ENCODE assay signal across 8 mouse cellular contexts in genomic region chr13:34963511-34964397, GRCm38 (mm10). TPM values are rescaled to one million over a fixed set of nuclear protein-coding genes. Genes with fewer than 3 reads are reported as not detected.
DNase-seq lines count a peak whose midpoint lies in the region; ATAC-seq and TF ChIP-seq lines count a peak whose summit lies in the region.

Eci3 (minus strand) TSS chr13:34963810.

- H3K36me3 ChIP-seq in hindbrain, embryonic 15.5 days = no peaks in the 10 kb centered on the region
- H3K36me3 ChIP-seq in liver, embryonic 11.5 days (ENCODE audit: control insufficient read depth, insufficient read depth, low read length) = no peaks in the 10 kb centered on the region
- H3K36me3 ChIP-seq in midbrain, embryonic 15.5 days (replicated peaks) = no peaks in the 10 kb centered on the region

- H3K4me1 ChIP-seq in bone marrow macrophage, adult 2 months (ENCODE audit: control insufficient read depth, insufficient read depth, low read length) = no peaks in the 10 kb centered on the region
- peaks cover 18% of the 10 kb centered on the region for H3K4me1 ChIP-seq in hindbrain, embryonic 15.5 days (replicated peaks)
- H3K4me1 ChIP-seq in liver, embryonic 11.5 days (replicated peaks; ENCODE audit: control insufficient read depth, insufficient read depth, low read length) = peaks cover 3% of the 10 kb centered on the region
- peaks cover 15% of the 10 kb centered on the region for H3K4me1 ChIP-seq in midbrain, embryonic 15.5 days

- DNase-seq in cerebellum, adult 11 months = no peak
- peak; percentile 13 for DNase-seq in gastrocnemius, postnatal 10 days
- peak; percentile 53 for DNase-seq in liver, embryonic 11.5 days (ENCODE audit: low spot score)
- peak; percentile 57 to 61 for DNase-seq in urinary bladder, postnatal 4 days (ENCODE audit: low spot score in 2 of 2)

- 0 out of 2 replicates have a peak, but pooled peaks cover 5% of the 10 kb centered on the region for H3K27me3 ChIP-seq in hindbrain, embryonic 15.5 days
- H3K27me3 ChIP-seq in liver, embryonic 11.5 days (replicated peaks; ENCODE audit: control insufficient read depth, insufficient read depth, low read length) = peaks cover 22% of the 10 kb centered on the region
- peaks cover 13% of the 10 kb centered on the region for H3K27me3 ChIP-seq in midbrain, embryonic 15.5 days (replicated peaks)

- WGBS in hindbrain, embryonic 15.5 days = 3% methylated on average over 32 of the region's 32 CpGs
- WGBS in liver, embryonic 11.5 days = 3% methylated on average over 32 of the region's 32 CpGs
- WGBS in midbrain, embryonic 15.5 days = 3% methylated on average over 32 of the region's 32 CpGs

- no peak for TF ChIP-seq CTCF in bone marrow macrophage, adult 2 months (IDR thresholded peaks at IDR 0.05; ENCODE audit: low read depth, low read length)

- ATAC-seq in cerebellum, adult (ENCODE audit: insufficient number of reproducible peaks, low FRiP score, low TSS enrichment) = peak; percentile 31; the same call in 1 of the 2 replicates
- peak; percentile 75 for ATAC-seq in hindbrain, embryonic 15.5 days (ENCODE audit: low FRiP score, low read depth)
- ATAC-seq in liver, embryonic 11.5 days (replicated peaks; ENCODE audit: low FRiP score) = peak; percentile 41
- peak; percentile 73 for ATAC-seq in midbrain, embryonic 15.5 days (replicated peaks)

- peak within 1 kb of the TSS; percentile 43 for H3K4me3 ChIP-seq in bone marrow macrophage, adult 2 months (ENCODE audit: insufficient read depth, low read length)
- peak within 1 kb of the TSS; percentile 41 for H3K4me3 ChIP-seq in hindbrain, embryonic 15.5 days
- H3K4me3 ChIP-seq in liver, embryonic 11.5 days (ENCODE audit: low read depth, low read length) = peak within 1 kb of the TSS; percentile 47
- H3K4me3 ChIP-seq in midbrain, embryonic 15.5 days = peak within 1 kb of the TSS; percentile 41

- no peaks in the 10 kb centered on the region for H3K9me3 ChIP-seq in hindbrain, embryonic 15.5 days
- H3K9me3 ChIP-seq in liver, embryonic 11.5 days (ENCODE audit: control insufficient read depth, low read length) = no peaks in the 10 kb centered on the region
- H3K9me3 ChIP-seq in midbrain, embryonic 15.5 days = no peaks in the 10 kb centered on the region

- no peak for TF ChIP-seq POLR2A in bone marrow macrophage, adult 2 months (IDR thresholded peaks at IDR 0.05; ENCODE audit: borderline replicate concordance, low read depth, low read length)

- H3K27ac ChIP-seq in bone marrow macrophage, adult 2 months (ENCODE audit: insufficient read depth, low read depth, low read length) = no peak within 1 kb of the TSS
- no peak within 1 kb of the TSS for H3K27ac ChIP-seq in hindbrain, embryonic 15.5 days (replicated peaks)
- H3K27ac ChIP-seq in liver, embryonic 11.5 days (ENCODE audit: low read depth, low read length) = no peak within 1 kb of the TSS
- H3K27ac ChIP-seq in midbrain, embryonic 15.5 days = no peak within 1 kb of the TSS

- H3K9ac ChIP-seq in hindbrain, embryonic 15.5 days = peak within 1 kb of the TSS; percentile 30
- H3K9ac ChIP-seq in liver, embryonic 11.5 days (ENCODE audit: low read depth, low read length) = peak within 1 kb of the TSS; percentile 34; the same call in 1 of the 2 replicates
- H3K9ac ChIP-seq in midbrain, embryonic 15.5 days = peak within 1 kb of the TSS; percentile 42

- H3K4me2 ChIP-seq in hindbrain, embryonic 15.5 days = peak within 1 kb of the TSS; percentile 79
- H3K4me2 ChIP-seq in liver, embryonic 11.5 days = peak within 1 kb of the TSS; percentile 76
- H3K4me2 ChIP-seq in midbrain, embryonic 15.5 days = peak within 1 kb of the TSS; percentile 67

RNA-seq across cellular contexts. Expression of gene Eci3, which starts in this region (rescaled TPM):
- polyA plus RNA-seq in bone marrow macrophage, adult 2 months (2012; ENCODE audit: insufficient read depth, insufficient read length, missing spikeins) = not detected in 2 replicates
- 1 to 10 TPM in 1 of 2 experiments, under 1 TPM in 1; 0.89 to 1.4 TPM for total RNA-seq in gastrocnemius, postnatal 10 days (2021)
- 0.78 and 0.90 TPM in 2 replicates for polyA plus RNA-seq in hindbrain, embryonic 15.5 days (2015; fragmentation: Nextera tagmentation; extraction: Ambion mirVana)
- polyA plus RNA-seq in liver, embryonic 11.5 days (2014; fragmentation: Nextera tagmentation; extraction: Ambion mirVana) = 0.32 and 0.37 TPM in 2 replicates
- polyA plus RNA-seq in midbrain, embryonic 15.5 days (2015; fragmentation: Nextera tagmentation; extraction: Ambion mirVana) = 0.25 and 0.34 TPM in 2 replicates

Comparison
In these comparisons a context has a peak if more than half of its experiments do, and no peak if none do; other contexts are left out.
1. Peak in ATAC-seq, H3K4me3 ChIP-seq, H3K9ac ChIP-seq and H3K4me2 ChIP-seq in hindbrain, embryonic 15.5 days; RNA of the gene not detected or under 1 TPM.
2. Peak in DNase-seq, ATAC-seq, H3K4me3 ChIP-seq, H3K9ac ChIP-seq and H3K4me2 ChIP-seq in liver, embryonic 11.5 days; RNA of the gene not detected or under 1 TPM.
3. Peak in ATAC-seq, H3K4me3 ChIP-seq, H3K9ac ChIP-seq and H3K4me2 ChIP-seq in midbrain, embryonic 15.5 days; RNA of the gene not detected or under 1 TPM.